Mouse (Mus musculus) liver, postnatal 0 days (tissue): Measurements from ENCODE around the gene Mark3.
A peak's percentile ranks its signal among the peaks of the same experiment; 100 is the strongest.

ENCODE experiments used
- CTCF ChIP-seq: sonication (generic); IDR thresholded peaks from 2 replicates; pipeline ENCODE4 v1.5.1; 2016; ENCODE audit warnings: antibody characterized with exemption, low read depth
- EP300 ChIP-seq: IDR thresholded peaks from 2 replicates; pipeline ENCODE4 v1.6.1; 2016; ENCODE audit warnings: antibody characterized with exemption, low read depth, mild to moderate bottlenecking

DNA sequence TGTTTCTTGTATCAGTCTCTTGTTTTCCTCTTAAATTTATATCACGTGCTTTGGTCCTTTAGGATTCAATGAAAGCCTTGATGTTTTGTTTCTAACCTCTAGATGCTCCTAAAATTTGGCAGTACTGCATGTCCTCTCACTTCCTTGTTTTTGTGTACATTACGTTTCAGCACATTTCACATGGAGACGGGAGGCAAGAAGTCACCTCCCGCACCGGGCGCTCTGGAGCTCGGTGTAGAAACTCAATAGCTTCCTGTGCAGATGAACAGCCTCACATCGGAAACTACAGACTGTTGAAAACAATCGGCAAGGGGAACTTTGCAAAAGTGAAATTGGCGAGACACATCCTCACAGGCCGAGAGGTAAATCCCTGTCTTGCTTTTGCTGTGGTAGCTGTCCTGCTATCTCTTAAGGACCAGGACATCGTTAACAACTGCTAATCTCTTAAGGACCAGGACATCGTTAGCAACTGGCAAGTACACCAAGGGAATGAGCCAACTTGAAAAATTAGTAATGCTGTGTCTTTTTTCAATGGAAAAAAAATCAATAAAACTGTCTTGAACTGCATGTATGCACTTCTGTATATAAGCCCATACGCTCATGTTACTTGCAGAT, 18.2 kb downstream of the Mark3 start:
- no peak for TF ChIP-seq CTCF
- peak; percentile 78 for TF ChIP-seq EP300
